Mouse (Mus musculus): ENCODE measurements around the gene Ppara. TPM values are rescaled to one million over a fixed set of nuclear protein-coding genes. Genes with fewer than 3 reads are reported as not detected.

The Ppara gene
- polyA plus RNA-seq, 1 experiment from 2014 or later, result 2.3 TPM

DNA sequence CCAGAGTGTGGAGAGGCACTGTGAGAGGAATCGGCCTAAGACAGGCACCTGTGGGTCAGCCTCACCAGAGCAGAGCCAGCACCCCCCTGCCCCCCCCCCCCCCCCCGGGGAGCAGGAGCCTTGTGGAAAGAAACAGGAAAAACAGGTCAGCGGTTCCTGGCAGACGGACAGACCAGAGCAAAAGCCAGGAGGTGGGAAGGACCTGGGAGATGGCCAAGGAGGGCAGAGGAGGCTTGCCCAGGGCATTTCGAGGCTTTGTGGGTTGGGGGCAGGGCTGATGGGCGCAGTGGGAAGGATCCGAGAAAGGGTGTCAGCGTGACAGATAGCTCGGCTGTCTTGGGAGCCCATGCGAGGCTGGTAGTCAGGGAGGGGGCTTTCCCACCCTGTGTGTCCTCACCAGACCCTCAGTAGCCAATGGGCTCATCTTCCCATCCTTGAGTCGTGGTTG, 31.6 kb upstream of the Ppara start:
- Histone ChIP-seq H3K4me2 (replicated peaks; ENCODE audit: low read depth, low read length) (no peak overlapping the region), H3K27ac (ENCODE audit: low read depth, low read length) (no peak overlapping the region), H3K9me3 (ENCODE audit: control insufficient read depth, low read length) (no peaks in the 10 kb centered on the region), H3K36me3 (ENCODE audit: control insufficient read depth, insufficient read depth, low read length) (peaks cover 68% of the 10 kb centered on the region), H3K4me3 (ENCODE audit: low read length) (no peak overlapping the region), H3K9ac (ENCODE audit: low read depth, low read length) (no peak overlapping the region), H3K4me1 (ENCODE audit: control insufficient read depth, insufficient read depth, low read length) (0 out of 2 replicates have a peak, but pooled peaks cover 9% of the 10 kb centered on the region), H3K27me3 (ENCODE audit: control insufficient read depth, insufficient read depth, low read length) (no peaks in the 10 kb centered on the region)
- no peak for ATAC-seq (ENCODE audit: low FRiP score, low TSS enrichment)
- WGBS, result 80% methylated on average over 11 of the region's 11 CpGs

DNA sequence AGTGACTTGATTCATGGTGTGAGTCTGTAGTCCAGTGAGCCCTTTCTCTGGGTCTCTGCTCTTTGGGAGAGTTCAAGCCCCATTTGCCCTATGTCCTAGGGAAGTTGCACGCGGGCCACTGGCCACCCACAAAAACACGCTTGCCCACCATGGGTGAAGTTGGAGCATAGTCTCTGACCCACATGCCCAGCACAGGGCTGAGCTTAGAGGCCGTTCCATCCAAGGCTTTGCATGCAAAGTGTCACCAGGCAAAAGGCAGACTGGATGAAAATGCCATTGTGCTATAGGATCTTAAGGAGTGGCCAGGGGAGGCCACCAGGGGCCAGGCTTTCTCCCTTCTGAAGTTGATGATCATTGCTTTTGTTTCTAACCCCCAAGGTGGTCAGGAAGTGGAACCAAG, 30.9 kb upstream of the Ppara start:
- H3K9me3 ChIP-seq (ENCODE audit: control insufficient read depth, low read length), result no peaks in the 10 kb centered on the region
- H3K36me3 ChIP-seq (ENCODE audit: control insufficient read depth, insufficient read depth, low read length), result peaks cover 62% of the 10 kb centered on the region
- no peak overlapping the region for H3K4me3 ChIP-seq (ENCODE audit: low read length)
- no peak overlapping the region for H3K9ac ChIP-seq (ENCODE audit: low read depth, low read length)
- H3K27ac ChIP-seq (ENCODE audit: low read depth, low read length), result no peak overlapping the region
- 93% methylated on average over 4 of the region's 4 CpGs for WGBS
- H3K4me1 ChIP-seq (ENCODE audit: control insufficient read depth, insufficient read depth, low read length), result 0 out of 2 replicates have a peak, but pooled peaks cover 9% of the 10 kb centered on the region
- ATAC-seq (ENCODE audit: low FRiP score, low TSS enrichment), result no peak
- no peaks in the 10 kb centered on the region for H3K27me3 ChIP-seq (ENCODE audit: control insufficient read depth, insufficient read depth, low read length)
- no peak overlapping the region for H3K4me2 ChIP-seq (replicated peaks; ENCODE audit: low read depth, low read length)

DNA sequence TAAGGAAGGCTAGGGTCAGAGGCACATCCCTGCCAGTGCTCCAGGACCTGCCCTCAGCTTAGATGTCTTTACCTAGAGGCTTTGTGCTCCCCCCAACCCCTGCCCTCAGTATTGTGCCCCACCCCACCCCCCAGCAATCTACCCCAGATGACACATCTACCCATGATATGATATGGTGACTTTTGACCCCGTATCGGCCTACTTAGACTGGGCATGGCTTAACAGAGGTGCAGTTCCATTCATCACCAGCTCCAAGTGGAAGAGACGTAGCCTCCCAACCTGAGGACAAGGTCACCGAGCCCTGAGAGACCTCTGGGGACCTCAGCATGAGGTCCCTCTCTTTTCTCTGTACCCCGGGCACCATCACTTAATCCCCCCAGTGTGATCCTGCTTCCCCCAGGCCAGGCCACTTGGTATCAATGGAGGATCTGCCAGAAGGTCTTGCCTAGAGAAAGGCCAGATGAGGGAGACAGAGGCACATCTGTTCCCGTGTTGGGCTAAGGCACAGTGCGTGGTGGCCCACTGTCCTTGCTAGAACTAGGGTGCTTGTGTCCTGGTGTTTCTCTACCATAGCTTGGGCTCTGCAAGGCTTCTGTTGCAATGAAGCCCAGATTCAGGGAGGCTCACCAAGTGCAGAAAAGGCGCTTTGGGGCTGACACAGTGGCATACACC, 30.3 kb upstream of the Ppara start:
- H3K27me3 ChIP-seq (ENCODE audit: control insufficient read depth, insufficient read depth, low read length), result no peaks in the 10 kb centered on the region
- WGBS, result 89% methylated on average over 8 of the region's 8 CpGs
- H3K9ac ChIP-seq (ENCODE audit: low read depth, low read length), result no peak overlapping the region
- H3K36me3 ChIP-seq (ENCODE audit: control insufficient read depth, insufficient read depth, low read length), result peaks cover 55% of the 10 kb centered on the region
- no peak overlapping the region for H3K27ac ChIP-seq (ENCODE audit: low read depth, low read length)
- H3K4me2 ChIP-seq (replicated peaks; ENCODE audit: low read depth, low read length), result no peak overlapping the region
- H3K4me1 ChIP-seq (ENCODE audit: control insufficient read depth, insufficient read depth, low read length), result peaks cover 12% of the 10 kb centered on the region; the same call in 1 of the 2 replicates
- H3K9me3 ChIP-seq (ENCODE audit: control insufficient read depth, low read length), result no peaks in the 10 kb centered on the region
- no peak overlapping the region for H3K4me3 ChIP-seq (ENCODE audit: low read length)
- no peak for ATAC-seq (ENCODE audit: low FRiP score, low TSS enrichment)

DNA sequence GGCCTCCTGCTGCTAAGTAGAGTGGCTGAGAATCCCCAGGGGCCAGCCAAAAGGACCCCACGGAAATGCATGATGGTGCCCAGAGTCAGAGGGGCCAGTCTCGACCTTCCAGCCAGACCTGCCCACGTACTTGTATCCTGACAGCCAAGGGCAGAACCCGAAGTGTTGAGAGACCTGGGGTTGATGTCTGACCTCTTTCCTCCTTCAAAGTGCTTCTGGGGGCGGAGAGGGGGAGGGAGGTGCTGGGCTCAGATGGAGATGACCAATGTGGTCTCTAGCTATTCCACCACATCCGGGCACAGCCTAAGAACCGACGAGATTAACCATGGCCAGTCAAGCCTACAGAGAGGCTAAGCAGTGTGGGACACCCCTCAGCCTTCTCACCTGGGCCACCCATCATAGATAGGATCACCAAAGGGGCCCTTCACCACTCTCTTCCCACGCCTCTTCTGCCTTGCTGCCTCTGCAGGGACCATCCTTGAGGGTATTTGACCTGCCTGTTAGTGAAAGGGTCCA, 29.7 kb upstream of the Ppara start:
- H3K4me3 ChIP-seq (ENCODE audit: low read length), result no peak overlapping the region
- no peak for ATAC-seq (ENCODE audit: low FRiP score, low TSS enrichment)
- no peak overlapping the region; the same call in 1 of the 2 replicates for H3K9ac ChIP-seq (ENCODE audit: low read depth, low read length)
- 74% methylated on average over 9 of the region's 9 CpGs for WGBS
- no peak overlapping the region for H3K4me2 ChIP-seq (replicated peaks; ENCODE audit: low read depth, low read length)
- H3K27ac ChIP-seq (ENCODE audit: low read depth, low read length), result no peak overlapping the region
- no peaks in the 10 kb centered on the region for H3K27me3 ChIP-seq (ENCODE audit: control insufficient read depth, insufficient read depth, low read length)
- peaks cover 12% of the 10 kb centered on the region; the same call in 1 of the 2 replicates for H3K4me1 ChIP-seq (ENCODE audit: control insufficient read depth, insufficient read depth, low read length)
- H3K9me3 ChIP-seq (ENCODE audit: control insufficient read depth, low read length), result no peaks in the 10 kb centered on the region
- peaks cover 49% of the 10 kb centered on the region for H3K36me3 ChIP-seq (ENCODE audit: control insufficient read depth, insufficient read depth, low read length)

DNA sequence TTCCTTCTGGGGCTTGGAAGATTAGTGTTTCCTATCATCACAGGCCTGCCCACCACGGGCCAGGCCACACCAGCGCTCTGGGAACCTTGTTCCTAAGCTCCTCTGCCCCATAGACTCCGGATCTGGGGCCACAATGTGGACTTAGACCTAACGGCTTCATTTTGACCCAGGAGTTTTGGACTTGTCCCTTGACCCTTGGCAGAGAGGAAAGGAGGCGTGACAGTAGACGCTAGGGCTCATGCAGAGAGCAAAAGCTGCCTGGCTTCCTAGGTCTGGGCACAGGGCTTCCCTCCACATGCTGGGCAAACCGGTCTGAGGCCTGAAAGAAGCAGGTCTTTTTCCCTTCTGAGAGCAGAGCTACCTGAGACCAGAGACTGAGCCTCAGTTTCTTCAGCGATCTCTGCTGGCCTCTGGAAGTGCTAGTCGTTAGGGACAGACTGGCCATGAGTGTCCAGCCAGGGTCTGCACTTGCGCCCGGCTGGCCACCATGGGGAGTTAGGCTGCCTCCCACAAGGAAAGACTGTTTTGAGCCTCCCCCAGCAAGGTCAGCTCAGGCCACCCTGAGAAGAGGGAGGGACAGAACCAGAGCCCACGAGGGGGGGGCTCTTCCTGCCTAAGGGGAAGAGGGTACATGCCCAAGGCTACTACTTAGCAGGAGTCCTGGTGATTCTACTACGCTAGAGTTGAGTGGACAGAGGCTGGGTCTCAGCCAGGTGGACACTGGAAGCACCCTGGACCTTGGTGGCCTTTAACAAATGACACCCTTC, 29.0 kb upstream of the Ppara start:
- H3K4me2 ChIP-seq (replicated peaks; ENCODE audit: low read depth, low read length), result no peak overlapping the region
- H3K4me3 ChIP-seq (ENCODE audit: low read length), result no peak overlapping the region
- H3K9me3 ChIP-seq (ENCODE audit: control insufficient read depth, low read length), result no peaks in the 10 kb centered on the region
- 54% methylated on average over 13 of the region's 13 CpGs for WGBS
- H3K4me1 ChIP-seq (ENCODE audit: control insufficient read depth, insufficient read depth, low read length), result peaks cover 12% of the 10 kb centered on the region; the same call in 1 of the 2 replicates
- ATAC-seq (ENCODE audit: low FRiP score, low TSS enrichment), result no peak
- no peak overlapping the region; the same call in 1 of the 2 replicates for H3K9ac ChIP-seq (ENCODE audit: low read depth, low read length)
- no peak overlapping the region for H3K27ac ChIP-seq (ENCODE audit: low read depth, low read length)
- H3K36me3 ChIP-seq (ENCODE audit: control insufficient read depth, insufficient read depth, low read length), result peaks cover 47% of the 10 kb centered on the region
- no peaks in the 10 kb centered on the region for H3K27me3 ChIP-seq (ENCODE audit: control insufficient read depth, insufficient read depth, low read length)

DNA sequence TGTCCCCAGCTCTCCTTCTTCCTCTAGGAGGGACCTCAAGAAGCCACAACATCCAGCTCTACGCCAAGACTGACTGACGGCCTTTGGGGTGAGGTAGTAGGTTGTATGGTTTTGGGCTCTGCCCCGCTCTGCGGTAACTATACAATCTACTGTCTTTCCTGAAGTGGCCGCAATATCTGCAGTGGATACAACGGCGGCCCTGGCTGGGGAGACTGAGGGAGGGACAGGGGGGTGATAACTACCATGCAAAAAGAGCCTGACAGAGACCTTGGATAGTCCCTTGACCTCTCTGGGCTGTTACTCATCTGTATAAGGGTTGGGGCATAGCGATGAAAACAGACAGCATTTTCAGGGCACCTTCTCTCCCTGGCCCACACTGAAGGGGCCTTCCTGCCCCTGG, 28.3 kb upstream of the Ppara start:
- Histone ChIP-seq H3K4me2 (replicated peaks; ENCODE audit: low read depth, low read length) (no peak overlapping the region), H3K27ac (ENCODE audit: low read depth, low read length) (no peak overlapping the region), H3K4me1 (ENCODE audit: control insufficient read depth, insufficient read depth, low read length) (peaks cover 12% of the 10 kb centered on the region; the same call in 1 of the 2 replicates), H3K9me3 (ENCODE audit: control insufficient read depth, low read length) (no peaks in the 10 kb centered on the region), H3K27me3 (ENCODE audit: control insufficient read depth, insufficient read depth, low read length) (no peaks in the 10 kb centered on the region), H3K4me3 (ENCODE audit: low read length) (no peak overlapping the region), H3K36me3 (ENCODE audit: control insufficient read depth, insufficient read depth, low read length) (peaks cover 40% of the 10 kb centered on the region), H3K9ac (ENCODE audit: low read depth, low read length) (no peak overlapping the region)
- WGBS, result 93% methylated on average over 8 of the region's 8 CpGs
- no peak for ATAC-seq (ENCODE audit: low FRiP score, low TSS enrichment)

DNA sequence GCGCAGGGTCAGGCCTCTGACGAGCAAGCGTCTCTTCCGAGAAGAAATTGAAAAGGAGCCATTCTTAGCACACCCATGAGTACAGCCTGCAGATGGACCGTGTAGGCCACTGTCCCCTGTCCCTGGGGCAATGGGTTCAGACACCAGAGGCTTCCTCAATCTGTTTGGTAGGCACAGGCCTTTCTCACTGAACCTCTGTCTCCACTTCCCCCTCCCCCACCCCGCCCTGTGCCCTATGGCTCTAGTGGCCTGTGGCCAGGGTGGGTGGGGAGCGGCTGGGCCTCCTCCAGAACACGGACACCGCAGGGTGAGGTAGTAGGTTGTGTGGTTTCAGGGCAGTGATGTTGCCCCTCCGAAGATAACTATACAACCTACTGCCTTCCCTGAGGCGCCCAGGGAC, 27.8 kb upstream of the Ppara start:
- Histone ChIP-seq H3K9me3 (ENCODE audit: control insufficient read depth, low read length) (no peaks in the 10 kb centered on the region), H3K27me3 (ENCODE audit: control insufficient read depth, insufficient read depth, low read length) (no peaks in the 10 kb centered on the region), H3K4me1 (ENCODE audit: control insufficient read depth, insufficient read depth, low read length) (peaks cover 12% of the 10 kb centered on the region; the same call in 1 of the 2 replicates), H3K36me3 (ENCODE audit: control insufficient read depth, insufficient read depth, low read length) (peaks cover 35% of the 10 kb centered on the region; the same call in 1 of the 2 replicates), H3K4me2 (replicated peaks; ENCODE audit: low read depth, low read length) (no peak overlapping the region), H3K27ac (ENCODE audit: low read depth, low read length) (no peak overlapping the region), H3K9ac (ENCODE audit: low read depth, low read length) (no peak overlapping the region), H3K4me3 (ENCODE audit: low read length) (no peak overlapping the region)
- no peak for ATAC-seq (ENCODE audit: low FRiP score, low TSS enrichment)
- 91% methylated on average over 11 of the region's 11 CpGs for WGBS

DNA sequence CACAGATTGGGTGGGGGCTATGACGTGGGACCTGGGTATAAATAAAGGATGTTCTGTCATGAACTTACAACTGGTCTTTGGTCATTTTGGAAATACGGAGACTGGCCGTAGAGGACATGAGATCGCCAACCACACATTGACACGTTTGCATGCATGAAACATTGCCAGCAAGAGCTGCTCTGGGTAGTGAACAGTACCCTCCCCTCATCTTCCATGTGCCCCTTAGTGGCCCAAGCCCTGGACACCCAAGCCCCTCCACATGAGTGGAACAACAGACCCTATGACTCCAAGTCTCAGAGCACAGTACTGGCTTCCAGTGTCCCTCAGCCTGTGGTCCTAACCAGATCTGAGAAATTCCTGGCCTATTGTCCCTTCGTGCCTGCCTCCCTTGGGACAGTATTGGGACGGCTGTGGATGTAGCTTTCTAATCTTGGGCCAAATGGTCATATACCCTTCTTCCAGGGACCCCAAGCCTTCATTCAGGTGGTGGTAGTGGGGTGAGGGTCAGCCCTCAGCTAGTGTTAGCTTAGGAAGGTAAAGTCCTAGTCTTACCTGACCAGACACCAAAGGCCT, 27.2 kb upstream of the Ppara start:
- WGBS, result 87% methylated on average over 7 of the region's 7 CpGs
- Histone ChIP-seq H3K9me3 (ENCODE audit: control insufficient read depth, low read length) (no peaks in the 10 kb centered on the region), H3K27me3 (ENCODE audit: control insufficient read depth, insufficient read depth, low read length) (no peaks in the 10 kb centered on the region), H3K4me3 (ENCODE audit: low read length) (no peak overlapping the region), H3K4me1 (ENCODE audit: control insufficient read depth, insufficient read depth, low read length) (peaks cover 8% of the 10 kb centered on the region; the same call in 1 of the 2 replicates), H3K27ac (ENCODE audit: low read depth, low read length) (no peak overlapping the region), H3K4me2 (replicated peaks; ENCODE audit: low read depth, low read length) (no peak overlapping the region), H3K36me3 (ENCODE audit: control insufficient read depth, insufficient read depth, low read length) (peaks cover 30% of the 10 kb centered on the region; the same call in 1 of the 2 replicates), H3K9ac (ENCODE audit: low read depth, low read length) (no peak overlapping the region)
- no peak for ATAC-seq (ENCODE audit: low FRiP score, low TSS enrichment)

All from kidney, embryonic 14.5 days (tissue).